Mouse (Mus musculus): Measurements from ENCODE around the gene Nop10. TPM values are rescaled to one million over a fixed set of nuclear protein-coding genes. Genes with fewer than 3 reads are reported as not detected.
A peak's percentile ranks its signal among the peaks of the same experiment; 100 is the strongest.

Gene Nop10
- 166 and 167 TPM in 2 replicates for polyA plus RNA-seq (2012; rRNA removed)

GRCm38 (mm10) chr2:112261748-112262653 lies at the start of gene Nop10:
Gene Nop10 (plus strand): TSS chr2:112261926.
- WGBS = under 1% methylated on average over 36 of the region's 36 CpGs
- Histone ChIP-seq H3K4me3 (ENCODE audit: insufficient read depth, low read depth, low read length) (peak within 1 kb of the TSS; percentile 60), H3K36me3 (ENCODE audit: control insufficient read depth, insufficient read depth, low read length) (no peaks in the 10 kb centered on the region), H3K27ac (ENCODE audit: insufficient read depth, low read depth, low read length) (peak within 1 kb of the TSS; percentile 59; the same call in 1 of the 2 replicates), H3K4me1 (ENCODE audit: control insufficient read depth, insufficient read depth, low read length) (peaks cover 3% of the 10 kb centered on the region; the same call in 1 of the 2 replicates), H3K27me3 (replicated peaks; ENCODE audit: control insufficient read depth, insufficient read depth, low read length) (no peaks in the 10 kb centered on the region)
- peak; percentile 92 for DNase-seq
- TF ChIP-seq POLR2A (IDR thresholded peaks at IDR 0.05; ENCODE audit: low read depth, low read length) (peak; percentile 92), CTCF (conservative IDR thresholded peaks at IDR 0.05; ENCODE audit: insufficient read depth, insufficient read length, low read depth, low read length) (peak; percentile 81)

DNA sequence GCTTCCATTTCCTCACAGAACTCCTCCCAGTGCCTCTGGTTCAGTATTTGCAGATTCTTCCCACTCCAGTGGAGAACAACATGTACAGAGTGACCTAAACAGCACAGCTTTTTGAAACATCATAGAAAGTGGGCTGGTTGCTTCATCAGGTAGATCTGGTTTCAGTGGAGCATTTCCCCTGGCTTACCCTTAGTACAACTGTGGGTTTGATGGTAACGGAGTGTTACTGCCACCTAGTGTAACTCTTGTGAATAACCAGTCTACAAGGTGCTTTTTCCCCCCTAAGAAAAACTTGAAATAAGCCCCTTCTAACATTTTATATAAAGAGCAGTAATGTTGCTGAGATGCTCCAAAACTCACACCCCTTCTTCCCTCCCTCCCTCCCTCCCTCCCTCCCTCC lies 45.7 kb upstream of the Nop10 start:
- Histone ChIP-seq H3K4me3 (ENCODE audit: insufficient read depth, low read depth, low read length) (no peak overlapping the region), H3K27ac (ENCODE audit: insufficient read depth, low read depth, low read length) (no peak overlapping the region), H3K27me3 (replicated peaks; ENCODE audit: control insufficient read depth, insufficient read depth, low read length) (no peaks in the 10 kb centered on the region; the same call in 1 of the 2 replicates), H3K36me3 (ENCODE audit: control insufficient read depth, insufficient read depth, low read length) (no peaks in the 10 kb centered on the region), H3K4me1 (ENCODE audit: control insufficient read depth, insufficient read depth, low read length) (no peaks in the 10 kb centered on the region)
- TF ChIP-seq POLR2A (IDR thresholded peaks at IDR 0.05; ENCODE audit: low read depth, low read length) (no peak), CTCF (conservative IDR thresholded peaks at IDR 0.05; ENCODE audit: insufficient read depth, insufficient read length, low read depth, low read length) (peak; percentile 37; the same call in 1 of the 2 replicates)
- DNase-seq = peak; percentile 31
- whole genome bisulfite sequencing = 5% methylated on average over 1 of the region's 1 CpGs

DNA sequence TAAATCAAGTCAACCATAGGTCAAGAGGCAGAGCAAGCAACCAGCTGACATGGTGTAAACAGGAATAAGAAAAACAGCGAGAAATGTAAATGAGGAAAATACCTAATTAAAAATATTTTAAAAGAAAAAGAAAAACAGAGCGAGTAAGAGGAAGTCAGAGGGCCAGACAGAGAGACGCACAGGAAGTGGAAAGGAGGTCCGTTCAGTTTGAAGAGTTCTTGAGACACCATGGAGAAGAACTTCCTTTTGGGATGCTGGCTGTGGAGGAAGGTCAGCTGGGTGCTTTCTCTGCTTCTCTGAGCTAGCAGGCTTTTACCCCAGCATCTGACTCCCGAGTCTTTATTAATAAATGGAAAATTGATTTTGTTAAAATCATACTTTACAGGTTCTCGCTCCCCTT lies 44.1 kb upstream of the Nop10 start:
- Histone ChIP-seq H3K4me1 (ENCODE audit: control insufficient read depth, insufficient read depth, low read length) (no peaks in the 10 kb centered on the region), H3K4me3 (ENCODE audit: insufficient read depth, low read depth, low read length) (no peak overlapping the region), H3K27ac (ENCODE audit: insufficient read depth, low read depth, low read length) (no peak overlapping the region), H3K27me3 (replicated peaks; ENCODE audit: control insufficient read depth, insufficient read depth, low read length) (no peaks in the 10 kb centered on the region; the same call in 1 of the 2 replicates), H3K36me3 (ENCODE audit: control insufficient read depth, insufficient read depth, low read length) (no peaks in the 10 kb centered on the region)
- TF ChIP-seq CTCF (conservative IDR thresholded peaks at IDR 0.05; ENCODE audit: insufficient read depth, insufficient read length, low read depth, low read length) (no peak), POLR2A (IDR thresholded peaks at IDR 0.05; ENCODE audit: low read depth, low read length) (no peak)
- 73% methylated on average over 6 of the region's 6 CpGs for WGBS
- no peak for DNase-seq

DNA sequence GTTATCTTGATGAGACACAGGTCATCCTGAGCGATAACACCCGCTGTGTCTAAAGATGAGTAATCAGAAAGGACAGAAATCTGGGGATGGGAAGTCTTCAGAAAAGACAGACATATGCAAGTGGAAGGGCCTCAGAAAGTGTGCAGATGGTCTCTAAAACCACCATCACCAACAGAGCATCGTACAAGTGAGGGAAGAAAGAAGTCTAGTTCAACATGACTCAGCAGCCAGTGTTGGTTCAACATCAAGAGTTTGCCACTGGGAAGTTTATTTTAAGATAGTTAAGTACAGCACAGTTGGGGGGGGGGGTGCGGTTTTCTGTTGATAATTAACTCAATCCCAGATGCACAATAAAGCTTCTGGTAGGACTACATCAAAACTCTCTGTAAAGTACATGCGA lies 40.8 kb upstream of the Nop10 start:
- no peak for DNase-seq
- no peak overlapping the region for H3K27ac ChIP-seq (ENCODE audit: insufficient read depth, low read depth, low read length)
- H3K36me3 ChIP-seq (ENCODE audit: control insufficient read depth, insufficient read depth, low read length) = no peaks in the 10 kb centered on the region
- WGBS = 78% methylated on average over 5 of the region's 5 CpGs
- no peak for TF ChIP-seq POLR2A (IDR thresholded peaks at IDR 0.05; ENCODE audit: low read depth, low read length)
- no peak for TF ChIP-seq CTCF (conservative IDR thresholded peaks at IDR 0.05; ENCODE audit: insufficient read depth, insufficient read length, low read depth, low read length)
- no peaks in the 10 kb centered on the region for H3K4me1 ChIP-seq (ENCODE audit: control insufficient read depth, insufficient read depth, low read length)
- no peaks in the 10 kb centered on the region; the same call in 1 of the 2 replicates for H3K27me3 ChIP-seq (replicated peaks; ENCODE audit: control insufficient read depth, insufficient read depth, low read length)
- no peak overlapping the region for H3K4me3 ChIP-seq (ENCODE audit: insufficient read depth, low read depth, low read length)

DNA sequence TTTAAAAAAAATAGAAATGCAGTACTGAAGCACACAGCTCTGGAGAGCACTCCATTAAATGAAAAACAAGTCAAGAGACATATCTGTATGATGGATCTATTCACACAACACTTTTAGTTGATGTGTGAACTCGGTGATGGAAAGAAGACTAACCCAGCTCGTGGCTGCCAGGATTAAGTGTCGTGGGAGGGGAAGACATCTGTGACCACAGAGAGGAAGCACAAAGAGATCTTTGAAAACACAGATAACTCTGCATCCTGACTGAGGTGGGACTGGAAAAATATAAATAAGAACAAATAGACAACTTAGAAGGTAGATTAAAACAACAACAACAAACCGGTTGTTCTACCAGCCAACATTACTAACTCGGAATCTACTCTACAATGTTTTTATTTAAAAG lies 39.1 kb upstream of the Nop10 start:
- Histone ChIP-seq H3K4me3 (ENCODE audit: insufficient read depth, low read depth, low read length) (no peak overlapping the region), H3K36me3 (ENCODE audit: control insufficient read depth, insufficient read depth, low read length) (no peaks in the 10 kb centered on the region), H3K4me1 (ENCODE audit: control insufficient read depth, insufficient read depth, low read length) (no peaks in the 10 kb centered on the region), H3K27ac (ENCODE audit: insufficient read depth, low read depth, low read length) (no peak overlapping the region), H3K27me3 (replicated peaks; ENCODE audit: control insufficient read depth, insufficient read depth, low read length) (no peaks in the 10 kb centered on the region)
- DNase-seq = no peak
- 59% methylated on average over 5 of the region's 5 CpGs for WGBS
- TF ChIP-seq CTCF (conservative IDR thresholded peaks at IDR 0.05; ENCODE audit: insufficient read depth, insufficient read length, low read depth, low read length) (no peak), POLR2A (IDR thresholded peaks at IDR 0.05; ENCODE audit: low read depth, low read length) (no peak)

DNA sequence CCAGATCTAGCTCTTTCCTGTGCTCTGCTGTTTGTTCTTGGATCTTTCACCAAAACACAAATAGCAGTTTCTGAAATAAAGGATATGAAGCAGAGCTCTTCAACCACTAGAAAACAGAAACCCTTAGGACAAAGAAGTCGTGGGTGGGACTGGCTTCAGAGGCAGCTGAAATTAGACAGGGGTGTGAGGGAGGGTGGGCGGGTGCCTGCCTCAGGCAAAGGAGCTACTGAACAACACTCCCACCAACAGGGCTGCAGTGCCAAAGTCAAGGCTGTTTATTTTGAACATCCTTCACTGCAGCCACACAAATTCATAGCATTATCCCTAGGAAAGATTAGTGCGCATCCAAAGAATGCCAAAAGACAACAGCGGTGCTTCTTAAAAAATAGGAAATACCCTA lies 37.4 kb upstream of the Nop10 start:
- H3K27ac ChIP-seq (ENCODE audit: insufficient read depth, low read depth, low read length) = no peak overlapping the region
- 64% methylated on average over 4 of the region's 4 CpGs for WGBS

DNA sequence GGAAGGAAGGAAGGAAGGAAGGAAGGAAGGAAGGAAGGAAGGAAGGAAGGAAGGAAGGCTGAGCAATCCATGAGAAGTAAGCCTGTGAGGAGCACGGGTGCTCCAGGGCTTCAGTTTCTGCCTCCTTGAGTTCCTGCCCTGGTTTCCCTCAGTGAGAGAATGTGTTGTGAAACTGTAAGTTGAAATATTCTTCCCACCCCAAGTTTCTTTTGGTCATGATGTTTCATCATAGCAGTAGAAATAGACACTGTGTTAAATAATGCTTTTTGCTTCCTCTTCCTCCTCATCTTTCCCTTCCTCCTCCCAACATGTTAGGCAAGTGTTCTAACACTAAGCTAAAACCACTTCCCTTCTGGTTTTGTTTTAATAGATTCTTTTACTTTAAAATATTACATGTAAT lies 29.1 kb upstream of the Nop10 start:
- Histone ChIP-seq H3K27me3 (replicated peaks; ENCODE audit: control insufficient read depth, insufficient read depth, low read length) (no peaks in the 10 kb centered on the region), H3K36me3 (ENCODE audit: control insufficient read depth, insufficient read depth, low read length) (no peaks in the 10 kb centered on the region), H3K4me3 (ENCODE audit: insufficient read depth, low read depth, low read length) (no peak overlapping the region), H3K4me1 (ENCODE audit: control insufficient read depth, insufficient read depth, low read length) (no peaks in the 10 kb centered on the region), H3K27ac (ENCODE audit: insufficient read depth, low read depth, low read length) (no peak overlapping the region)
- TF ChIP-seq CTCF (conservative IDR thresholded peaks at IDR 0.05; ENCODE audit: insufficient read depth, insufficient read length, low read depth, low read length) (no peak), POLR2A (IDR thresholded peaks at IDR 0.05; ENCODE audit: low read depth, low read length) (no peak)
- DNase-seq = no peak
- WGBS = 72% methylated on average over 1 of the region's 1 CpGs

More for the DNA sequence above, 37.4 kb upstream of the Nop10 start:
- no peaks in the 10 kb centered on the region for H3K27me3 ChIP-seq (replicated peaks; ENCODE audit: control insufficient read depth, insufficient read depth, low read length)
- DNase-seq = no peak
- H3K36me3 ChIP-seq (ENCODE audit: control insufficient read depth, insufficient read depth, low read length) = no peaks in the 10 kb centered on the region
- H3K4me1 ChIP-seq (ENCODE audit: control insufficient read depth, insufficient read depth, low read length) = no peaks in the 10 kb centered on the region
- TF ChIP-seq POLR2A (IDR thresholded peaks at IDR 0.05; ENCODE audit: low read depth, low read length) (no peak), CTCF (conservative IDR thresholded peaks at IDR 0.05; ENCODE audit: insufficient read depth, insufficient read length, low read depth, low read length) (no peak)
- H3K4me3 ChIP-seq (ENCODE audit: insufficient read depth, low read depth, low read length) = no peak overlapping the region
